Mouse (Mus musculus) kidney, postnatal 4 days (tissue): ENCODE results near the gene Dlk2.

Experiments
- DNase-seq, 2 experiments: peaks; one replicate each; pipeline ENCODE4 v3.0.0; 2021; ENCODE audit warnings: mixed read lengths in 2 of 2

The Dlk2 gene

DNA sequence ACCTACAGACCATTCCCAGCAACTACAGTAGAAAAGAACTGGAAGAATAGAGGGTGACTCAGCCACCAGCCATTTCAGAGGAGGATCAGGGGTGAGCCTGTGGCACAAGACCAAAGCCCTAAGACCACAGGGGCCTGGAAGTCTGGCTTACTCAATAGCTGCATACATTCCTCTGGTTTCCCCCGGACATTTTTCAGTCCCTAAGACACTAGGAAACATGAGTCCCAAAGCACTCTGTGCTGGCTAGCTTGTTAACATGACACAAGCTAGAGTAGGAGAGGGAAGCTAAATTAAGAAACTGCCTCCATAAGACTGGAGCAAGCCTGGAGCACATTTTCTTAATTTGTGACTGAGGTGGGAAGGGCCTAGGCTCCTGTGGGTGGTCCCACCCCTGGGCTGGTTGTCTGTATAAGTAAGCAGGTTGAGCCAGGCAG, 23.4 kb upstream of the Dlk2 start:
- no peak for DNase-seq

DNA sequence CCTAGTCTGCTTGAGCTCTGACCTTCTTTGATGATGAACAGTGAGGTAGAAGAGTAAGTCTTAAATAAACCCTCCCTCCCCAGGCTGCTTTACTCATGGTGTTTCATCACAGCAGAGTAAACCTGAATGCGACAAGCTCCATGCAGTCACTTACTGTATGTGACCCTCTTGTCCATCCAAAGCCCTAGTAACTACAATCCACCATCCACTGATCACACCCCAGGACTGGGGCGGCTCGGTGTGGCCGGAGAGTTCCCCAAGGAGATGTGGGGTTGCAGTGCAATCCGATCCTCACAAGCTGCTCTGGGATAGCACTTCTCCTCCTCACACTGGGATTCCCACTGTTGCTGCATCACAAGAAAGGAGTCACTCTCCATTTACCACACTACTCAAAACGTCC, 22.8 kb upstream of the Dlk2 start:
- no peak for DNase-seq

DNA sequence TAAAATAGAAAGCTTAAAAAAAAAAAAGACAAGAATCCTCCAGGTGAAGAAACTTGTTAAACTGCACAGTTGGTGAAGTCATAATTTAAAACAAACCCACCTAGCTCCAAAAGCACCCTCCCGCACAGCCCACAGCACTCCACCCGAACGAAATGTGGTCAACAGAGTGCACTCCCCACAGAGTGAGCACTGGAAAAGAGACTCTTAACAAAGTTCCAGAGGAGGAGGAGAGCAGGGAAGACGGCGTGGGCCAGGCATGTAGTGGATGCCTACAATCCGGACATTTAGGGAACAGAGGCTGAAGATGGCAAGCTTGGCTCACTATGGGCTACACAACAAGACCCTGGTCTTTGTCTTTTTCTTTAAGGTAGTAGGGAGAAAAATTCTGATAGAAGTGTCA, 22.2 kb upstream of the Dlk2 start:
- DNase-seq: no peak

GRCm38 (mm10) chr17:46275506-46275905, 21.7 kb upstream of the Dlk2 start:
- DNase-seq: no peak

- DNase-seq: no peak
Measured at GRCm38 (mm10) chr17:46277586-46277985, 19.6 kb upstream of the Dlk2 start.

- no peak for DNase-seq
Measured at GRCm38 (mm10) chr17:46278011-46278765, 19.0 kb upstream of the Dlk2 start.

- peak; percentile 96 to 97 for DNase-seq
Measured at GRCm38 (mm10) chr17:46282483-46283123, 14.6 kb upstream of the Dlk2 start, which contains the start of gene Tjap1. Tjap1 (minus strand) TSS chr17:46283026.

DNA sequence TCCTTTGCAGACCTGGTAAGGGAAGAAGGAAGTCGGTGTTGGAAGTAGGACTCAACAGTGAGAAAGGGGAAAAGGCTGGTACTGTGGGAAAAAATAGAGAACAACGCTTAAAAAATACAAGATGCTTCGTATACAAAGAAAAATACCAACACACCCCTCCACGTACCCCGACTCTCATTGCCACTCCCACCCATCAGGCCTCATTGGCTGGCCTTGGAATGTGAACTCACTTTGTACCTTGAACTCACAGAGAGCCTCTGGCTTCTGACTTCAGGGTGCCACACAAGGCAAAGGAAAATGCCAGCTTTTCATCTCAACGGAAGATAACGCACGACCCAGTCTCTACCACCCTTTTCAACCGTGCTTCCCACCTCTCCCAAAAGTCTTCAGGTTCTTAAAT, 14.1 kb upstream of the Dlk2 start:
- DNase-seq: no peak

DNA sequence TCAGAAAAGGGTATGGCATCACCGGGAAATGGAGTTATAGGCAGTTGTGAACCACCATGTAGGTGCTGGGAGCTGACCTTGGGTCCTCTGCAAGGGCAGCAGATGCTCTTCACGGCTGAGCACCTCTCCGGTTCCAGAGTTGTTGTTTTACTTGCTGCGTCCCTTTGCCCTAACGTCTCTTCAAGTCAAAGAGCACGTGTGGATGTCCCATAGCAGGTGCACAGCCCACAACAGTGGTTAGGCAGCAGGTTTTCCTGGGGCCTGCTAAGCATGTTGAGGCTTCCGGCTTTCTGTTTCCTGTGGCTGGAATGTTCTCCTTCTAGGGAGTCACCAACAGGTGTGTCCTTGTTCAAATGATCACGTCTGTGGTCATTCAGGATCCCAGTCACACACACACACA, 13.3 kb upstream of the Dlk2 start:
- no peak for DNase-seq

GRCm38 (mm10) chr17:46284653-46285052, 12.6 kb upstream of the Dlk2 start:
- DNase-seq: no peak

DNA sequence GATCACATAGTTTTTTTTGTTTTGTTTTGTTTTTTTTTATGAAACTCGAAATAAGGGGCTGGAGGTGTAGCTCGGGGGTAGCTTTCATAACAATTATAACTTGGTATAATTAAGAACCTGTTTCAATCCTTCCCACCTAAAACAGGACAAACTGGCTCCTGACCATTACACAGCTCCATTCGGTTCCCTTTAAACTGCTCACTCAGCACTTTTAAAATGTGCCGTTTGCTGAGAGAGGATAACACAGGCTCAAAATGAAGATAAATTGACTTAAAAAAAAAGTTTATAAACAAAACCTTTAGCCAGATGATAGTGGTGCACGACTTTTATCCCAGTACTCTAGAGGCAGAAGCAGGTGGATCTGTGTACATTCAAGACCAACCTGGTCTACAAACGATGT, 11.8 kb upstream of the Dlk2 start:
- DNase-seq: no peak

- DNase-seq: peak; percentile 83 to 90
Measured at GRCm38 (mm10) chr17:46287678-46288095, 9.5 kb upstream of the Dlk2 start.

- DNase-seq: no peak
Measured at GRCm38 (mm10) chr17:46296601-46297000, 620 bp upstream of the Dlk2 start.

- no peak for DNase-seq
Measured at GRCm38 (mm10) chr17:46297028-46297363, 225 bp upstream of the Dlk2 start.

DNA sequence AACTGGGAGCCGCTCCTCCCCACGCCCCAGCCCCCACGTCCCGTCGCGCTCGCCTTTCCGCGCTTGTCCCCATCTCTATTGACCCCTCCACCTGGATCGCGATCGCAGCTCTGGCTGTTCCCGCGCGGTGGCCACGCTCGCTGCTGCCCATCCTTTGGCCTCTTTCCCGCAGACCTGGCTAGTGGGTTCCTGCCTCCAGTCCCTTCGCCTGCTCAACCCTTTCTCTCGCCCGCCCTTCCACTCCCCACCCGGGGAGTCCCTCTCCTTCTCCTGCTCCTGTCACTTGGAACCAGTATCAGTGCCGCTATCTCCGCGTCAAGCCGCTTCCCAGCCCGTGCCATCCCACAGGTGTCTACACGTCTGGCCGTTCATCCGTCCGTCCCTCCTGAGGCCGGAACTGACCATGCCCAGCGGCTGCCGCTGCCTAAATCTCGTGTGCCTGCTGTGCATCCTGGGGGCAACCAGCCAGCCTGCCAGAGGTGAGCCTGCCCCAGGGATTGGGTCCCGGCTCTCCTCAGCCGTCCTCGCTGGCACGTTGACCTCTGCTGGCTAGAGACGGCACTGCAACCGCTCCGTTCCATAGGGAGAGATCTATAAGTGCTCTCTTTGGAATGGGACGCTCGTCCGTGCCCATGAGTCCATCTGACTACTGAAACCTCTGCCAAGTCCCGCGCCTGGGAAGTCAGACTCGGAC, 1.1 kb downstream of the Dlk2 start:
- peak; percentile 94 for DNase-seq

GRCm38 (mm10) chr17:46301892-46302291, 4.7 kb downstream of the Dlk2 start:
- DNase-seq: no peak

GRCm38 (mm10) chr17:46304184-46304583, 7.0 kb downstream of the Dlk2 start:
- DNase-seq: no peak

DNA sequence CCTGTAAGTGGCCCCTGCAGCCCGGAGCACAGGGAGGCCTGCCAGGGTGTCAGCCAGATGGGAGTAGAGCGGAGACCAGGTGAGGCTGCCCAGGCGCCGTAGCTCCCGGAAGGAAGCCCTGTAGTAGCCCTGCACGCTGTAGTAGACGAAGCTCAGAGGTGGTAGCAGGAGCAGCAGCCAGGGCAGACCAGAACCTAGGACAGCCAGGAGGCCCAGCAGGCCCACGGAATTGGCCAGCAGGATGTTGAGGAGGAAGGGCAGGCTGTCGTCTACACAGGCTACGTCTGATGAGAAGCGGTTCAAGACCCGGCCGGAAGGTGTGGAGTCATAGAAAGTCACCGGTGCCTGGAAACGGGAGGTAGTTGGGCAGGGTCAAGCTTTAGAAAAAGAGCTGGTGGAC, 9.7 kb downstream of the Dlk2 start:
- DNase-seq: no peak

GRCm38 (mm10) chr17:46309835-46310234, 12.6 kb downstream of the Dlk2 start:
- no peak for DNase-seq

GRCm38 (mm10) chr17:46310515-46310914, 13.3 kb downstream of the Dlk2 start:
- DNase-seq: no peak

DNA sequence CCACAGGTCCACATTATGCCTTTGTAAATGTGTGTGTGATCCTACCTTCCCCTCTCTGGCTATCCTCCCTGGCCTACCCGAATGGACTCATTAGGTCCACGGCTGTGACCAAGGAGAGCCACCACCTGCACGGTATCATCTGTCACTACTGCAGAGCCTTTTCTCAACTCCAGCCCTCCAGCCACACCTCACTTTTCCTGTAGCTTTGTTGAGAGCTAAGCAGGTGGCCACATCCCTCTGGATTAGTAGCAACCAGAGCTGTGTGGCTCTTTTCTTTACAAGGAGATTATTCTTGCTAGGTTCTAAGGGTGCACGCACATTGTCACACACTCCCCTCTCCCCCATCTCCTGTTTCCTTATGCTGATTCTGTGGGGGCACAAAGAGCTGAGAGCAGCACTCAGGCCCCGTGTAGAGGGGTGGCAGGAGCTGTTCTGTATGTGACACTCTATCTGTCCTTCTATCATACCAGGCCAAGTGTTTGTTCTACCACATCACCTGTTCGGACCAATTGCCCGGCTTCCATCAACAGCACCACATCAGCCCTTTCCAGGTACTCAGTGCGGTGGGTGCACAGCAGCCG, 16.0 kb downstream of the Dlk2 start:
- DNase-seq: no peak

- DNase-seq: no peak
Measured at GRCm38 (mm10) chr17:46315813-46316212, 18.6 kb downstream of the Dlk2 start.

GRCm38 (mm10) chr17:46320492-46320891, 23.3 kb downstream of the Dlk2 start:
- no peak for DNase-seq
